Mouse (Mus musculus) bone marrow, adult 2 months (tissue): ENCODE data around the gene Foxc1. TPM values are rescaled to one million over a fixed set of nuclear protein-coding genes. Genes with fewer than 3 reads are reported as not detected.

Source experiments
- H3K27ac ChIP-seq: fragments of 200-500 bp; 2 replicates; pipeline ENCODE4 v1.5.1; 2012; ENCODE audit warnings: low read depth, mild to moderate bottlenecking, control low read depth, inconsistent platforms, low read length; ENCODE audit not compliant: control insufficient read depth, poor library complexity, insufficient read depth
- H3K4me1 ChIP-seq: fragments of 200-500 bp; 2 replicates; pipeline ENCODE4 v1.6.1; 2011; ENCODE audit warnings: low read length; ENCODE audit not compliant: control insufficient read depth, insufficient read depth
- H3K4me3 ChIP-seq: fragments of 200-500 bp; replicated peaks from 2 replicates; pipeline ENCODE3; 2011; ENCODE audit warnings: mild to moderate bottlenecking, low read depth, low read length, control low read depth; ENCODE audit not compliant: control insufficient read depth
- CTCF ChIP-seq: fragments of 200-500 bp; IDR thresholded peaks from 2 replicates; pipeline ENCODE4 v1.5.1; 2011; ENCODE audit warnings: low read length, control low read depth; ENCODE audit not compliant: control insufficient read depth, insufficient read depth
- POLR2A ChIP-seq: fragments of 200-500 bp; IDR thresholded peaks from 2 replicates; pipeline ENCODE4 v1.6.1; 2011; ENCODE audit warnings: low read depth, mild to moderate bottlenecking, control low read depth, low read length, borderline replicate concordance; ENCODE audit not compliant: control insufficient read depth
- WGBS: fragments of 180-500 bp; shearing (Covaris S2); methylation state at CpG from one replicate; pipeline ENCODE4 v1.1.7; 2018; 5-methylcytosine and 5-hydroxymethylcytosine counted together
- polyA plus RNA-seq: library from polyadenylated mRNA; stranded (reverse); fragments of >200 nt; gene quantifications from 2 replicates; pipeline ENCODE4 v1.2.4, GENCODE M21; 2011; ENCODE audit warnings: low replicate concordance; ENCODE audit not compliant: missing spikeins, insufficient read depth, insufficient read length

Foxc1 gene
- 2.5 and 3.8 TPM in 2 replicates for polyA plus RNA-seq

GRCm38 (mm10) chr13:31806428-31806832 is at the start of gene Foxc1:
Gene Foxc1 (plus strand): TSS chr13:31806633.
- under 1% methylated on average over 39 of the region's 40 CpGs for WGBS
- TF ChIP-seq POLR2A (no peak), CTCF (no peak)
- H3K27ac ChIP-seq = no peak within 1 kb of the TSS; the same call in 1 of the 2 replicates
- peak within 1 kb of the TSS; percentile 45 for H3K4me3 ChIP-seq
- peaks cover 2% of the 10 kb centered on the region; the same call in 1 of the 2 replicates for H3K4me1 ChIP-seq

DNA sequence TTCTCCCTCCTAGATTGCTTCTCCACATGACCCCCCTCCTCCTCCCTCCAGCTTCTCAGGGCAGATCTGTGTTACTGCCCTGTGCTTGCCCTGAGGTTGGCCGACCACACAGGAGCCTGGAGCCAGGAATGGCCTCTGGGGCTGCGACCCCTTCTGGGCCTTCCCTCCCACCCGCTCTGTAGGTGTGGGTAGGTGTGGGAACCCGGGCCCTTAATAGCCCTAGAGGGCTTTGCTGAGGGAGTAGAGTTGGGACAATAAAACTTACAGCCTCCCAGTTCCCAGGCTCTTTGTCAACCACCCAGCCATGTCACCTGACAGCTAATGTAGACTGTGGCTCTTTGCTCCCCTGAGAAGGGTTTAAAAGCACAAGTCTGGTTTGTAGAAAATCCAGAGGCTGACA is 46.0 kb upstream of the Foxc1 start:
- Histone ChIP-seq H3K4me1 (no peaks in the 10 kb centered on the region), H3K4me3 (no peak overlapping the region), H3K27ac (no peak overlapping the region)
- WGBS = 58% methylated on average over 4 of the region's 4 CpGs
- TF ChIP-seq CTCF = no peak

- WGBS = 79% methylated on average over 4 of the region's 4 CpGs
- Histone ChIP-seq H3K4me1 (no peaks in the 10 kb centered on the region), H3K4me3 (no peak overlapping the region), H3K27ac (no peak overlapping the region)
- TF ChIP-seq POLR2A (no peak), CTCF (no peak)
Measured at GRCm38 (mm10) chr13:31761057-31761456, 45.4 kb upstream of the Foxc1 start.

- H3K27ac ChIP-seq = no peak overlapping the region
- no peak for TF ChIP-seq CTCF
- no peak for TF ChIP-seq POLR2A
- WGBS = 77% methylated on average over 3 of the region's 3 CpGs
- no peak overlapping the region for H3K4me3 ChIP-seq
- H3K4me1 ChIP-seq = no peaks in the 10 kb centered on the region
Measured at GRCm38 (mm10) chr13:31764419-31764818, 42.0 kb upstream of the Foxc1 start.

GRCm38 (mm10) chr13:31765564-31765963 is 40.9 kb upstream of the Foxc1 start:
- H3K4me3 ChIP-seq = no peak overlapping the region
- TF ChIP-seq POLR2A (no peak), CTCF (no peak)
- no peak overlapping the region for H3K27ac ChIP-seq
- no peaks in the 10 kb centered on the region for H3K4me1 ChIP-seq
- 51% methylated on average over 2 of the region's 2 CpGs for WGBS

- H3K4me3 ChIP-seq = no peak overlapping the region
- WGBS = 85% methylated on average over 5 of the region's 5 CpGs
- no peak overlapping the region for H3K27ac ChIP-seq
- H3K4me1 ChIP-seq = no peaks in the 10 kb centered on the region
- TF ChIP-seq CTCF (no peak), POLR2A (no peak)
Measured at GRCm38 (mm10) chr13:31772882-31773281, 33.6 kb upstream of the Foxc1 start.

GRCm38 (mm10) chr13:31775762-31776161 is 30.7 kb upstream of the Foxc1 start:
- Histone ChIP-seq H3K4me3 (no peak overlapping the region), H3K27ac (no peak overlapping the region), H3K4me1 (no peaks in the 10 kb centered on the region)
- no peak for TF ChIP-seq POLR2A
- no peak for TF ChIP-seq CTCF
- 54% methylated on average over 5 of the region's 5 CpGs for WGBS

DNA sequence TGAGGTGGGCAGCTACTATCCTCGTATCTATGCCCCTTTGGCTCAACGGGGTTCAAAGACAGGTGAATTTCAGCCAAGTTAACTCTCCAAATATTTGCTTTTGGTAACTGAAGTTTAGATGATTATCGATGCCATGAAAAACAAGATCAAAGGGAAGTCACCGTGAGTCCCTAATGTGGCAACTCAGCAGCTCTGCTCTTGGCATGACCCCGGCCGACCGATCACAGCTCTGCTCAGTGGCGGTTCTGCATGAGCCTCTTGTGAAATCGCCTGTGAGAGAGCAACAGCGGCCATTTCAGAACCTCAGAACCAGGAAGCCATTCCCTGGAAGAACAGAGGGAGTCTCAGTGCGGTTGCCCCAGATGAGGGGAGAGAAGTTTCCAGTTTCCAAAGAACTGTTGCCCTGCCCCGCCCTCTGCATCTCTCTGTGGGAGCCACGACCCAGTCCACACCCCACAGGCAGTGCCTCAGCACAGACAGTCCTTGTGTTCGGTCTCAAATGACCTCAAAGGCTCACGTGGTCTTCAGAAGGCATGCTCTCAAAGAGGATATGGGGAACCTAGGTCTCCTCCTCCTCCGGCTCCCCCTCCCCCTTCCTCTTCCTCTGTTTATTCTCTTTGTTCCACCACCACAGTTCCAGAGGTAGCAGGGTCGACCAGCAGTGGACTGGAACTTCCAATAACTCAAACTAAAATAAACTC is 27.0 kb upstream of the Foxc1 start:
- TF ChIP-seq POLR2A = no peak
- no peak for TF ChIP-seq CTCF
- Histone ChIP-seq H3K4me3 (no peak overlapping the region), H3K4me1 (no peaks in the 10 kb centered on the region), H3K27ac (no peak overlapping the region)
- WGBS = 64% methylated on average over 17 of the region's 17 CpGs

GRCm38 (mm10) chr13:31780299-31780698 is 26.1 kb upstream of the Foxc1 start:
- H3K4me3 ChIP-seq = no peak overlapping the region
- TF ChIP-seq CTCF (no peak), POLR2A (no peak)
- 78% methylated on average over 3 of the region's 3 CpGs for WGBS
- H3K27ac ChIP-seq = no peak overlapping the region
- no peaks in the 10 kb centered on the region for H3K4me1 ChIP-seq

DNA sequence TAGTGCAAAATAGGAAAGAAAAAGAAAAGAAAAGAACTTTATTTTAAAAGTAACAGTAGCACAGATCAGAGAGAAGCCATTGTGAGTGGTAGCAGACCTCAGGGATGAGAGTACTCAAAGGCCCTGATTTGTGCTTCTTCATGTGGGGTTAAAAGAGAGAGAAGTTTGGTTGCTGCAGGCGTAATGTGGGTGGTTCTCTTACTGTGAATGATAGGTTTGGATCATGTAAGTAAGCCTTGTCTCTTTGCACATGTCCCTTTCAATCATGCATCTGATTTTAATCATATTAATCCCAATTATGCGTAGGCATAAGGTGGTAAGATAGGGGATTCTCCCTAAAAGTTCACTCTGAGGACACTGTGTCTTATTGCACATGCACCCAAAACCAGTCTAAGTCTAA is 24.4 kb upstream of the Foxc1 start:
- Histone ChIP-seq H3K27ac (no peak overlapping the region), H3K4me1 (no peaks in the 10 kb centered on the region), H3K4me3 (no peak overlapping the region)
- TF ChIP-seq POLR2A (no peak), CTCF (no peak)
- 86% methylated on average over 2 of the region's 2 CpGs for WGBS
